Mouse (Mus musculus): ENCODE results near the gene Dhx37. TPM values are rescaled to one million over a fixed set of nuclear protein-coding genes. Genes with fewer than 3 reads are reported as not detected.
"Not testable (repeated sequence)": the region's sequence is repeated elsewhere in the genome, so short reads cannot be mapped to it uniquely, and the experiment has no call there.

Gene Dhx37
- polyA plus RNA-seq, 1 experiment from 2014 or later = 9.2 TPM

- no peak for ATAC-seq (ENCODE audit: insufficient number of reproducible peaks, insufficient read depth, low FRiP score, low read depth)
- H3K36me3 ChIP-seq (ENCODE audit: control insufficient read depth, insufficient read depth, low read length) = peaks cover 92% of the 10 kb centered on the region
Measured at GRCm38 (mm10) chr5:125426343-125426742, 7.6 kb downstream of the Dhx37 start.

GRCm38 (mm10) chr5:125425698-125426276, 8.1 kb downstream of the Dhx37 start:
- Histone ChIP-seq H3K4me2 (replicated peaks; ENCODE audit: low read depth, low read length) (no peak overlapping the region), H3K27ac (ENCODE audit: low read length) (no peak overlapping the region), H3K4me3 (ENCODE audit: low read depth, low read length) (no peak overlapping the region), H3K4me1 (ENCODE audit: control insufficient read depth, insufficient read depth, low read length) (no peaks in the 10 kb centered on the region), H3K36me3 (ENCODE audit: control insufficient read depth, insufficient read depth, low read length) (peaks cover 92% of the 10 kb centered on the region), H3K27me3 (ENCODE audit: control insufficient read depth, insufficient read depth, low read length) (no peaks in the 10 kb centered on the region), H3K9ac (replicated peaks; ENCODE audit: low read depth, low read length) (no peak overlapping the region), H3K9me3 (ENCODE audit: control insufficient read depth, low read depth, low read length) (no peaks in the 10 kb centered on the region)
- WGBS = 93% methylated on average over 10 of the region's 10 CpGs
- no peak for ATAC-seq (ENCODE audit: insufficient number of reproducible peaks, insufficient read depth, low FRiP score, low read depth)

More at GRCm38 (mm10) chr5:125426343-125426742, 7.6 kb downstream of the Dhx37 start:
- Histone ChIP-seq H3K9ac (replicated peaks; ENCODE audit: low read depth, low read length) (no peak overlapping the region), H3K27ac (ENCODE audit: low read length) (no peak overlapping the region), H3K4me3 (ENCODE audit: low read depth, low read length) (no peak overlapping the region), H3K4me2 (replicated peaks; ENCODE audit: low read depth, low read length) (no peak overlapping the region), H3K4me1 (ENCODE audit: control insufficient read depth, insufficient read depth, low read length) (no peaks in the 10 kb centered on the region), H3K27me3 (ENCODE audit: control insufficient read depth, insufficient read depth, low read length) (no peaks in the 10 kb centered on the region), H3K9me3 (ENCODE audit: control insufficient read depth, low read depth, low read length) (no peaks in the 10 kb centered on the region)
- 94% methylated on average over 10 of the region's 10 CpGs for WGBS

- Histone ChIP-seq H3K4me1 (ENCODE audit: control insufficient read depth, insufficient read depth, low read length) (no peaks in the 10 kb centered on the region), H3K27ac (ENCODE audit: low read length) (no peak overlapping the region), H3K9me3 (ENCODE audit: control insufficient read depth, low read depth, low read length) (no peaks in the 10 kb centered on the region), H3K4me3 (ENCODE audit: low read depth, low read length) (no peak overlapping the region), H3K36me3 (ENCODE audit: control insufficient read depth, insufficient read depth, low read length) (peaks cover 85% of the 10 kb centered on the region), H3K9ac (replicated peaks; ENCODE audit: low read depth, low read length) (no peak overlapping the region), H3K4me2 (replicated peaks; ENCODE audit: low read depth, low read length) (no peak overlapping the region), H3K27me3 (ENCODE audit: control insufficient read depth, insufficient read depth, low read length) (no peaks in the 10 kb centered on the region)
- ATAC-seq (ENCODE audit: insufficient number of reproducible peaks, insufficient read depth, low FRiP score, low read depth) = no peak
- WGBS = 82% methylated on average over 11 of the region's 11 CpGs
Measured at GRCm38 (mm10) chr5:125419124-125419523, 14.8 kb downstream of the Dhx37 start.

GRCm38 (mm10) chr5:125418636-125419035, 15.3 kb downstream of the Dhx37 start:
- ATAC-seq (ENCODE audit: insufficient number of reproducible peaks, insufficient read depth, low FRiP score, low read depth) = no peak
- no peak overlapping the region for H3K27ac ChIP-seq (ENCODE audit: low read length)
- no peak overlapping the region for H3K4me2 ChIP-seq (replicated peaks; ENCODE audit: low read depth, low read length)
- H3K4me3 ChIP-seq (ENCODE audit: low read depth, low read length) = no peak overlapping the region
- H3K9me3 ChIP-seq (ENCODE audit: control insufficient read depth, low read depth, low read length) = no peaks in the 10 kb centered on the region
- WGBS = 91% methylated on average over 12 of the region's 12 CpGs
- H3K4me1 ChIP-seq (ENCODE audit: control insufficient read depth, insufficient read depth, low read length) = no peaks in the 10 kb centered on the region
- peaks cover 85% of the 10 kb centered on the region for H3K36me3 ChIP-seq (ENCODE audit: control insufficient read depth, insufficient read depth, low read length)
- H3K27me3 ChIP-seq (ENCODE audit: control insufficient read depth, insufficient read depth, low read length) = no peaks in the 10 kb centered on the region
- no peak overlapping the region for H3K9ac ChIP-seq (replicated peaks; ENCODE audit: low read depth, low read length)

DNA sequence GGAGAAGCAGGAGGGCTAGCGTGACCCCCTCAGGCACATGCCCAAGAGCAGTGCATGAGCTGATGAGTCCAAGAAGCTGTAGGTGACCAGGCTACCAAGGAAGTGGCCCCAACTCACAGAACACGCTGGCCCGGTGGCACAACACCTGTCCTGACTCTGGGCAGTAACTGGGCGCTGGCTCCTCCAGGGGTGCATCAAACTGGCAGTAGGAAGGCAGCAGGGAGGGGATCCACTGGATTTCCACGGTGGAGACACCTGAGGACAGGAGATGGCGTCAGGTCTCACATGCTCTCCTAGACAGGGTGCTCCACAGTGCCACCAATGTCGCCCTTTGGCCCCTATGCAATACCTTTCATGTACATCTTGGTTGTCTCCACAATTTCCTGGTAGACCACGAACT, 17.7 kb downstream of the Dhx37 start:
- H3K36me3 ChIP-seq (ENCODE audit: control insufficient read depth, insufficient read depth, low read length) = peaks cover 61% of the 10 kb centered on the region
- ATAC-seq (ENCODE audit: insufficient number of reproducible peaks, insufficient read depth, low FRiP score, low read depth) = no peak
- no peak overlapping the region for H3K4me2 ChIP-seq (replicated peaks; ENCODE audit: low read depth, low read length)
- H3K4me3 ChIP-seq (ENCODE audit: low read depth, low read length) = no peak overlapping the region
- no peaks in the 10 kb centered on the region for H3K9me3 ChIP-seq (ENCODE audit: control insufficient read depth, low read depth, low read length)
- H3K4me1 ChIP-seq (ENCODE audit: control insufficient read depth, insufficient read depth, low read length) = no peaks in the 10 kb centered on the region
- no peak overlapping the region for H3K27ac ChIP-seq (ENCODE audit: low read length)
- H3K9ac ChIP-seq (replicated peaks; ENCODE audit: low read depth, low read length) = no peak overlapping the region
- no peaks in the 10 kb centered on the region for H3K27me3 ChIP-seq (ENCODE audit: control insufficient read depth, insufficient read depth, low read length)
- 91% methylated on average over 8 of the region's 8 CpGs for WGBS

GRCm38 (mm10) chr5:125413763-125414162, 20.2 kb downstream of the Dhx37 start:
- H3K4me1 ChIP-seq (ENCODE audit: control insufficient read depth, insufficient read depth, low read length) = peaks cover 8% of the 10 kb centered on the region; the same call in 1 of the 2 replicates
- H3K36me3 ChIP-seq (ENCODE audit: control insufficient read depth, insufficient read depth, low read length) = peaks cover 38% of the 10 kb centered on the region
- H3K27me3 ChIP-seq (ENCODE audit: control insufficient read depth, insufficient read depth, low read length) = no peaks in the 10 kb centered on the region
- no peak overlapping the region for H3K27ac ChIP-seq (ENCODE audit: low read length)
- H3K9me3 ChIP-seq (ENCODE audit: control insufficient read depth, low read depth, low read length) = no peaks in the 10 kb centered on the region
- H3K9ac ChIP-seq (replicated peaks; ENCODE audit: low read depth, low read length) = no peak overlapping the region
- no peak overlapping the region for H3K4me2 ChIP-seq (replicated peaks; ENCODE audit: low read depth, low read length)
- WGBS = 79% methylated on average over 4 of the region's 4 CpGs
- no peak for ATAC-seq (ENCODE audit: insufficient number of reproducible peaks, insufficient read depth, low FRiP score, low read depth)
- H3K4me3 ChIP-seq (ENCODE audit: low read depth, low read length) = no peak overlapping the region

DNA sequence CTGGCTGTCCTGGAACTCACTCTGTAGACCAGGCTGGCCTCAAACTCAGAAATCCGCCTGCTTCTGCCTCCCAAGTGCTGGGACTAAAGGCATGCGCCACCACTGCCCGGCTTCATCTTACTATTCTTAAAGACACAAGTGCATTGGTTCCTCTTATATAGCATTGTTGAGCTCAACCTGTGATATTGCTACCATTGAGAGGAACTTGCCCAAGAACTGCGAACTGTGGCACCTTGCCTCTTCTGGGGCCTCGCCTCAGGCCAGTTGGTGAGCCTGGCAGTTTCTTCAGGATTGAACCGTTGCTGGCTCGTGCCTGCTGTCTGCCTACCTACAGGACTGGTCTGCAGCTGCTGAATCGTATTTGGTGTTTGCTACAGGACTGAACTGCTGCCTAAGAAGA, 21.4 kb downstream of the Dhx37 start:
- not testable (repeated sequence) for H3K4me2 ChIP-seq (replicated peaks; ENCODE audit: low read depth, low read length); H3K9ac ChIP-seq (replicated peaks; ENCODE audit: low read depth, low read length); ATAC-seq (ENCODE audit: insufficient number of reproducible peaks, insufficient read depth, low FRiP score, low read depth); H3K27me3 ChIP-seq (ENCODE audit: control insufficient read depth, insufficient read depth, low read length); H3K9me3 ChIP-seq (ENCODE audit: control insufficient read depth, low read depth, low read length); H3K27ac ChIP-seq (ENCODE audit: low read length); H3K4me1 ChIP-seq (ENCODE audit: control insufficient read depth, insufficient read depth, low read length); H3K4me3 ChIP-seq (ENCODE audit: low read depth, low read length)
- H3K36me3 ChIP-seq (ENCODE audit: control insufficient read depth, insufficient read depth, low read length) = peaks cover 27% of the 10 kb centered on the region
- WGBS = 86% methylated on average over 8 of the region's 8 CpGs

DNA sequence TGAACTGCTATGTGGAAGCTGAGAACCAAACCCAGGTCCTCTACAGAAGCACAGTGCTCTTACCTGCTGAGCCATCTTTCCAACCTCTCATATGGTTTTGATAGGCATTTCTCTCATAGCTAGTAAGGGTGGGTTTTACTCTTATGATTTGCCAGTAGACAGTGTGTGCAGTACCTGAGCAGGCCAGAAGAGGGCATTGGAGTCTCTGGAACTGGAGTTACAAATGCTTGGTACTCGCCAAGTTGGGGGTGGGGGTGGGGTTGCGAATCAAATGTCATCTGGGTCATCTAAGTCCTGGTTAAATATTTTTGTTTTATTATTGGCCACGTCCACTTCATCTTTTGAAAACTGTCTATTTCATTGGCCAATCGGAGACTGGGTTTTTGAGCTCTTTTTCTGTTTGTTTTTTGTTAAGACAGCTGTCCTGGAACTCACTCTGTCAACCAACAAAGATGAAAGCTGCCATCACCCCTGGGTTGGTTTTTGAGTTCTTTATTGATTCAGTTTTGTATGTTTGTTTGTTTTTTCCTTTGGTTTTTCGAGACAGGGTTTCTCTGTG, 21.9 kb downstream of the Dhx37 start:
- ATAC-seq (ENCODE audit: insufficient number of reproducible peaks, insufficient read depth, low FRiP score, low read depth) = no peak
- Histone ChIP-seq H3K27me3 (ENCODE audit: control insufficient read depth, insufficient read depth, low read length) (no peaks in the 10 kb centered on the region), H3K4me3 (ENCODE audit: low read depth, low read length) (no peak overlapping the region), H3K9me3 (ENCODE audit: control insufficient read depth, low read depth, low read length) (no peaks in the 10 kb centered on the region), H3K27ac (ENCODE audit: low read length) (no peak overlapping the region), H3K36me3 (ENCODE audit: control insufficient read depth, insufficient read depth, low read length) (peaks cover 27% of the 10 kb centered on the region), H3K4me2 (replicated peaks; ENCODE audit: low read depth, low read length) (no peak overlapping the region), H3K9ac (replicated peaks; ENCODE audit: low read depth, low read length) (no peak overlapping the region), H3K4me1 (ENCODE audit: control insufficient read depth, insufficient read depth, low read length) (peaks cover 13% of the 10 kb centered on the region)
- WGBS = 66% methylated on average over 5 of the region's 5 CpGs

Measured in stomach, embryonic 14.5 days (tissue).